21 mouse cellular contexts compared by ENCODE assay signal in genomic region chr13:108598673-108599072, GRCm38 (mm10).
DNase-seq lines count a peak whose midpoint lies in the region; ATAC-seq and TF ChIP-seq lines count a peak whose summit lies in the region.
"Had no signal": no experiment of that assay in that cellular context is flagged by ENCODE, and none has a peak within 500 bp of the region (broad histone marks: within the 10 kb centered on the region; RNA-seq: fewer than 3 reads in every experiment).

No protein-coding gene starts in this region.

- ATAC-seq in hindbrain, embryonic 11.5 days (ENCODE audit: low FRiP score) = no peak
- ATAC-seq: activated CD4-positive, CD25-positive, alpha-beta regulatory T cell, adult 4 months had no signal

- H3K9ac ChIP-seq in hindbrain, embryonic 11.5 days (ENCODE audit: low read depth, low read length) = no peak overlapping the region
- H3K9ac ChIP-seq: embryonic facial prominence, embryonic 13.5 days; embryonic facial prominence, embryonic 15.5 days; forebrain, embryonic 12.5 days had no signal

- no peaks in the 10 kb centered on the region for H3K27me3 ChIP-seq in C2C12 (ENCODE audit: control insufficient read depth, insufficient read depth, insufficient read length)
- no peaks in the 10 kb centered on the region for H3K27me3 ChIP-seq in hindbrain, embryonic 11.5 days (ENCODE audit: control insufficient read depth, insufficient read depth, low read length)
- H3K27me3 ChIP-seq: embryonic facial prominence, embryonic 13.5 days; embryonic facial prominence, embryonic 15.5 days; forebrain, embryonic 12.5 days had no signal

- no peaks in the 10 kb centered on the region for H3K79me3 ChIP-seq in C2C12 (ENCODE audit: low read depth)

- no peak overlapping the region for H3ac ChIP-seq in C2C12 (ENCODE audit: control insufficient read depth, insufficient read length, low read depth)

- H3K4me2 ChIP-seq in hindbrain, embryonic 11.5 days (replicated peaks; ENCODE audit: low read depth, low read length) = no peak overlapping the region
- H3K4me2 ChIP-seq: embryonic facial prominence, embryonic 13.5 days; embryonic facial prominence, embryonic 15.5 days; forebrain, embryonic 12.5 days had no signal

- no peaks in the 10 kb centered on the region for H3K4me1 ChIP-seq in hindbrain, embryonic 11.5 days (replicated peaks; ENCODE audit: control insufficient read depth, insufficient read depth, low read length)
- H3K4me1 ChIP-seq: embryonic facial prominence, embryonic 15.5 days; forebrain, embryonic 12.5 days had no signal

- no peaks in the 10 kb centered on the region for H3K79me2 ChIP-seq in C2C12 (ENCODE audit: control insufficient read depth, insufficient read depth)

- WGBS in hindbrain, embryonic 11.5 days = 79% methylated on average over 3 of the region's 3 CpGs

- H3K36me3 ChIP-seq in C2C12 (ENCODE audit: control insufficient read depth, insufficient read depth) = no peaks in the 10 kb centered on the region
- no peaks in the 10 kb centered on the region for H3K36me3 ChIP-seq in hindbrain, embryonic 11.5 days (ENCODE audit: control insufficient read depth, insufficient read depth, low read length)
- H3K36me3 ChIP-seq: embryonic facial prominence, embryonic 13.5 days; embryonic facial prominence, embryonic 15.5 days; forebrain, embryonic 10.5 days; forebrain, embryonic 12.5 days had no signal

- no peak overlapping the region for H3K4me3 ChIP-seq in C2C12 (ENCODE audit: insufficient read depth, poor library complexity, severe bottlenecking)
- no peak overlapping the region for H3K4me3 ChIP-seq in hindbrain, embryonic 11.5 days (ENCODE audit: low read depth, low read length)
- H3K4me3 ChIP-seq: embryonic facial prominence, embryonic 13.5 days; embryonic facial prominence, embryonic 15.5 days; erythroblast, embryonic 14.5 days; forebrain, embryonic 10.5 days; forebrain, embryonic 12.5 days had no signal

- no peak for TF ChIP-seq CTCF in C2C12 (IDR thresholded peaks at IDR 0.05; ENCODE audit: control insufficient read depth, insufficient read depth, insufficient read length)

- no peak overlapping the region for H3K27ac ChIP-seq in hindbrain, embryonic 11.5 days (ENCODE audit: low read depth, low read length)
- H3K27ac ChIP-seq: embryonic facial prominence, embryonic 13.5 days; embryonic facial prominence, embryonic 15.5 days; forebrain, embryonic 10.5 days; forebrain, embryonic 12.5 days had no signal

- H3K9me3 ChIP-seq in hindbrain, embryonic 11.5 days (ENCODE audit: control insufficient read depth, low read length) = no peaks in the 10 kb centered on the region
- H3K9me3 ChIP-seq: embryonic facial prominence, embryonic 13.5 days; embryonic facial prominence, embryonic 15.5 days; forebrain, embryonic 10.5 days; forebrain, embryonic 12.5 days had no signal

- DNase-seq in 3T3-L1 (ENCODE audit: low read depth, low spot score) (peak; percentile 52), NIH3T3 (ENCODE audit: low read depth) (peak; percentile 12)
- DNase-seq in adrenal gland, postnatal 4 days (ENCODE audit: low spot score in 2 of 2) = no peak
- DNase-seq in hindbrain, embryonic 11.5 days (ENCODE audit: low spot score) = no peak
- DNase-seq in left cerebral cortex, adult 8-10 months (ENCODE audit: low spot score in 2 of 2) = no peak
- DNase-seq: adrenal gland, adult 8-10 months; adrenal gland, postnatal 14 days; adrenal gland, postnatal 36 days; B cell, adult 2 months; cerebellum, adult 11 months; cerebellum, adult 18-20 months; cerebellum, adult 8-10 months; cerebellum, adult 9-11 months; embryo, embryonic 11 days had no signal

TF ChIP-seq in C2C12, 6 proteins besides CTCF, POLR2A, EP300 and RAD21:
- no peak for TF ChIP-seq MYOG (IDR thresholded peaks at IDR 0.05; ENCODE audit: control insufficient read depth, extremely low read depth, insufficient read length)
- TF ChIP-seq MAX (IDR thresholded peaks at IDR 0.05) = peak; percentile 46
- TF ChIP-seq MYOD1 (IDR thresholded peaks at IDR 0.05; ENCODE audit: control insufficient read depth, insufficient read length, low read depth) = peak; percentile 33
- TF ChIP-seq FOSL1 (IDR thresholded peaks at IDR 0.05; ENCODE audit: insufficient read depth, low read length, poor library complexity, severe bottlenecking) = peak; percentile 3
- no peak for TF ChIP-seq USF1 (IDR thresholded peaks at IDR 0.05; ENCODE audit: low read depth)
- TF ChIP-seq CEBPB (IDR thresholded peaks at IDR 0.05; ENCODE audit: low read depth) = no peak

Comparison
In these comparisons a context has a peak if more than half of its experiments do, and no peak if none do; other contexts are left out.
1. DNase-seq: peak in 3T3-L1 (single experiment) and NIH3T3 (single experiment); none in adrenal gland, postnatal 4 days (0 of 2), hindbrain, embryonic 11.5 days (single experiment) and left cerebral cortex, adult 8-10 months (0 of 2).